8 mouse cellular contexts compared by ENCODE assay signal in the genomic region with DNA sequence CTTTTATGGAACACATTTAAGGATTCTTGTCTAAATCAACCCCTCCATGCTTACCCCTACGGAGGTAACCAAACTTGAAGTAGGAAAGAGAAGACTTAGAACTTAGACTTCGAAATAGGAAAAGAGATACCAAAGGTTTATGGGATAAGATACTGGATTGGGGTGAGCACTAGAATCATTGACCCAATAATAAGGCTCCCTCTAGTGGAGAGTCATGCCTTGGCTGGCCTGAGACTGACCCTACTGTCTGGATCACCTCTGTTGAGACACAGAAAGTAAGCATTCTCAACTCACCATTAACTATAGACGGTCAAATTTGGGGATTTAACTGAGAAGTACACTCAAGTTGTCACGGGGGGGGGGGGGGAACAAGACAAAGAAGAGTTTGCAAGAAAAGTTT.
DNase-seq lines count a peak whose midpoint lies in the region; ATAC-seq and TF ChIP-seq lines count a peak whose summit lies in the region.

No protein-coding gene starts in this region.

- H3K9ac ChIP-seq in hindbrain, embryonic 13.5 days: no peak overlapping the region

- no peak for TF ChIP-seq POLR2A in cerebellum, adult 2 months (IDR thresholded peaks at IDR 0.05; ENCODE audit: borderline replicate concordance, insufficient read depth, low read length)

- peak; percentile 23 for DNase-seq in hindbrain, embryonic 10.5 days (ENCODE audit: low spot score)
- DNase-seq in G1E (ENCODE audit: low spot score): no peak
- DNase-seq in cerebellum, adult 2 months: peak; percentile 57 to 63
- DNase-seq in heart, postnatal 36 days: peak; percentile 20 to 24
- DNase-seq in layer of hippocampus, adult 11-12 months (ENCODE audit: low spot score): no peak
- no peak for DNase-seq in ovary, postnatal 10 days (ENCODE audit: low spot score)

- no peak overlapping the region for H3K4me3 ChIP-seq in hindbrain, embryonic 10.5 days
- no peak overlapping the region for H3K4me3 ChIP-seq in hindbrain, embryonic 13.5 days
- no peak overlapping the region for H3K4me3 ChIP-seq in G1E (ENCODE audit: low read depth, low read length)
- H3K4me3 ChIP-seq in cerebellum, adult 2 months (replicated peaks; ENCODE audit: insufficient read depth, low read depth, low read length): no peak overlapping the region

- no peak for ATAC-seq in hindbrain, embryonic 13.5 days (ENCODE audit: low FRiP score)
- no peak for ATAC-seq in G1E (ENCODE audit: extremely low read depth, insufficient number of reproducible peaks, low FRiP score, poor library complexity, severe bottlenecking)
- peak; percentile 86 for ATAC-seq in megakaryocyte-erythroid progenitor cell, adult 5-6 weeks (replicated peaks; ENCODE audit: low FRiP score, low TSS enrichment, poor library complexity, severe bottlenecking)

- H3K36me3 ChIP-seq in hindbrain, embryonic 10.5 days: no peaks in the 10 kb centered on the region
- H3K36me3 ChIP-seq in hindbrain, embryonic 13.5 days: no peaks in the 10 kb centered on the region
- H3K36me3 ChIP-seq in G1E (replicated peaks): no peaks in the 10 kb centered on the region

- H3K27ac ChIP-seq in hindbrain, embryonic 10.5 days: no peak overlapping the region
- H3K27ac ChIP-seq in hindbrain, embryonic 13.5 days: no peak overlapping the region
- H3K27ac ChIP-seq in cerebellum, adult 2 months (ENCODE audit: insufficient read depth, low read length): no peak overlapping the region

- H3K9me3 ChIP-seq in hindbrain, embryonic 10.5 days: no peaks in the 10 kb centered on the region
- no peaks in the 10 kb centered on the region for H3K9me3 ChIP-seq in hindbrain, embryonic 13.5 days
- no peaks in the 10 kb centered on the region for H3K9me3 ChIP-seq in G1E (replicated peaks)

- no peaks in the 10 kb centered on the region for H3K27me3 ChIP-seq in hindbrain, embryonic 10.5 days (ENCODE audit: insufficient read depth, poor library complexity, severe bottlenecking)
- no peaks in the 10 kb centered on the region for H3K27me3 ChIP-seq in hindbrain, embryonic 13.5 days
- no peaks in the 10 kb centered on the region for H3K27me3 ChIP-seq in G1E (ENCODE audit: insufficient read depth, low read length)
- no peaks in the 10 kb centered on the region for H3K27me3 ChIP-seq in cerebellum, adult 2 months (ENCODE audit: control insufficient read depth, insufficient read depth, low read length)

- intact Hi-C loops in heart, postnatal 36 days (cut with DNase I): loop anchor here (1.0 kb wide), 1 partner anchor 220 kb away; no protein-coding TSS in a partner anchor

- 49% methylated on average over 4 of the region's 4 CpGs for WGBS in hindbrain, embryonic 10.5 days
- 56% methylated on average over 4 of the region's 4 CpGs for WGBS in hindbrain, embryonic 13.5 days
- 63% methylated on average over 4 of the region's 4 CpGs for WGBS in cerebellum, adult 2 months

- H3K4me2 ChIP-seq in hindbrain, embryonic 13.5 days: no peak overlapping the region

- peaks cover 10% of the 10 kb centered on the region; the same call in 1 of the 2 replicates for H3K4me1 ChIP-seq in hindbrain, embryonic 10.5 days (replicated peaks)
- peaks cover 16% of the 10 kb centered on the region for H3K4me1 ChIP-seq in hindbrain, embryonic 13.5 days (replicated peaks)
- no peaks in the 10 kb centered on the region for H3K4me1 ChIP-seq in G1E (ENCODE audit: insufficient read depth, low read depth, low read length)
- H3K4me1 ChIP-seq in cerebellum, adult 2 months (ENCODE audit: control insufficient read depth, insufficient read depth, low read length): peaks cover 15% of the 10 kb centered on the region

- TF ChIP-seq CTCF in G1E (IDR thresholded peaks at IDR 0.05; ENCODE audit: low read depth, low read length): 0 out of 2 replicates have a peak, but pooled peaks have one; percentile 9
- peak; percentile 65 for TF ChIP-seq CTCF in cerebellum, adult 2 months (IDR thresholded peaks at IDR 0.05; ENCODE audit: borderline replicate concordance, insufficient read depth, low read depth, low read length)

Comparison
In these comparisons a context has a peak if more than half of its experiments do, and no peak if none do; other contexts are left out.
1. DNase-seq: peak in hindbrain, embryonic 10.5 days (single experiment), cerebellum, adult 2 months (2 of 2) and heart, postnatal 36 days (2 of 2); none in G1E (single experiment), layer of hippocampus, adult 11-12 months (single experiment) and ovary, postnatal 10 days (single experiment).